Mouse (Mus musculus) limb, embryonic 10.5 days (tissue): ENCODE data around the gene Acadvl. TPM values are rescaled to one million over a fixed set of nuclear protein-coding genes. Genes with fewer than 3 reads are reported as not detected.

Source experiments
- DNase-seq: peaks from one replicate; pipeline ENCODE4 v3.0.0-alpha.2; 2017; ENCODE audit warnings: low spot score
- H3K27ac ChIP-seq: fragments of 300-500 bp; sonication (generic); 2 replicates; pipeline ENCODE4 v1.5.1; 2016; ENCODE audit warnings: mild to moderate bottlenecking
- H3K27me3 ChIP-seq: fragments of 300-500 bp; sonication (generic); 2 replicates; pipeline ENCODE4 v1.6.1; 2016; ENCODE audit warnings: low read depth, mild to moderate bottlenecking; ENCODE audit not compliant: poor library complexity, severe bottlenecking
- H3K36me3 ChIP-seq: fragments of 300-500 bp; sonication (generic); 2 replicates; pipeline ENCODE4 v1.6.1; 2016; ENCODE audit warnings: mild to moderate bottlenecking, moderate library complexity
- H3K4me1 ChIP-seq: fragments of 300-500 bp; sonication (generic); 2 replicates; pipeline ENCODE4 v1.6.1; 2016
- H3K4me3 ChIP-seq: fragments of 300-500 bp; sonication (generic); 2 replicates; pipeline ENCODE4 v1.5.1; 2016; ENCODE audit warnings: mild to moderate bottlenecking, moderate library complexity
- H3K9me3 ChIP-seq: fragments of 300-500 bp; sonication (generic); replicated peaks from 2 replicates; pipeline ENCODE4 v1.6.1; 2016; ENCODE audit warnings: mild to moderate bottlenecking
- WGBS: fragments of 180-500 bp; shearing (Covaris S2); methylation state at CpG from one replicate; pipeline ENCODE4 v1.1.7; 2016; 5-methylcytosine and 5-hydroxymethylcytosine counted together
- polyA plus RNA-seq: library from polyadenylated mRNA; unstranded; fragments of >200 nt; fragmentation: Nextera tagmentation; extraction: Ambion mirVana; gene quantifications from 2 replicates; pipeline ENCODE4 v1.2.1, GENCODE M21; 2016

The Acadvl gene
- polyA plus RNA-seq, 1 experiment from 2014 or later, result 52.1 TPM

DNA sequence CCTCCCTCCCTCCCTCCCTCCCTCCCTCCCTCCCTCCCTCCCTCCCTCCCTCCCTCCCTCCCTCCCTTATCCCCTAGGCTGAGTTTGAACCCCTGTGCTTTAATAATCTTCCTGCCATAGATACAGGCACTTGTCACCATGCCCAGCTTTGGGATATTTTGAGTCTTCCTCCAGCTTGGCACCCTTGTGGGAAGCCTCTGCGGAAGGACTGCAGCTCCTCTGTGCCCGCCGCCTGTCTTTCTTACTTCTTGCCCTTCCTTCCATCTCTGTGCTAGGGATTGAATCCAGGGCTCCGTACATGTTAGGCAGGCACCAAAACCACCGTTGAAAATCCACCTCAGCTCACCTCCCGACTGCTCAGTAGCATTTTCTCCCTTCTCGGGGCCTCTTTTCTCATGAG lies 25.0 kb upstream of the Acadvl start:
- 95% methylated on average over 7 of the region's 7 CpGs for WGBS
- no peak overlapping the region for H3K4me3 ChIP-seq
- 0 out of 2 replicates have a peak, but pooled peaks cover 6% of the 10 kb centered on the region for H3K4me1 ChIP-seq
- no peak for DNase-seq
- H3K27me3 ChIP-seq, result no peaks in the 10 kb centered on the region
- H3K9me3 ChIP-seq, result no peaks in the 10 kb centered on the region
- no peak overlapping the region for H3K27ac ChIP-seq
- peaks cover 92% of the 10 kb centered on the region for H3K36me3 ChIP-seq

DNA sequence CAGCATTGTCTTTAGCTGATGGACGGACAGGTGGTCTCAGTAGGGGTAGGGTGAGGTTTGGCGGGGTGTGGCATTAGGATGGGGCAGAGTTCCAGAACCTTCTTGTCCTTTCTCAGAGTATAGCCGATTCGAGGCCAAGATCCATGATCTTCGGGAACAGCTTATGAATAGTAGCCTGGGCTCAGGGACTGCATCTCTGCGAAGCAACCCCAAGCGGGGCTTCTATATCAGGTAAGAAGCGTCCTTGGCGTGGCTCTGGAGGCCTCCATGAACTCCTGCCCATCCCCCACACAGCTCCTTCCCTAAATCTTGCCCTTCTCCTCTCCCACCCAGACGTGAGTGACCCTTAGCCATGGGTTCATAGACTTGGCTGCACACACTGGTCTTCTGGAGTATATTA lies 24.4 kb upstream of the Acadvl start:
- WGBS, result 94% methylated on average over 10 of the region's 10 CpGs
- DNase-seq, result no peak
- H3K27ac ChIP-seq, result no peak overlapping the region
- no peak overlapping the region for H3K4me3 ChIP-seq
- no peaks in the 10 kb centered on the region for H3K27me3 ChIP-seq
- no peaks in the 10 kb centered on the region for H3K9me3 ChIP-seq
- H3K36me3 ChIP-seq, result peaks cover 93% of the 10 kb centered on the region
- 0 out of 2 replicates have a peak, but pooled peaks cover 3% of the 10 kb centered on the region for H3K4me1 ChIP-seq

DNA sequence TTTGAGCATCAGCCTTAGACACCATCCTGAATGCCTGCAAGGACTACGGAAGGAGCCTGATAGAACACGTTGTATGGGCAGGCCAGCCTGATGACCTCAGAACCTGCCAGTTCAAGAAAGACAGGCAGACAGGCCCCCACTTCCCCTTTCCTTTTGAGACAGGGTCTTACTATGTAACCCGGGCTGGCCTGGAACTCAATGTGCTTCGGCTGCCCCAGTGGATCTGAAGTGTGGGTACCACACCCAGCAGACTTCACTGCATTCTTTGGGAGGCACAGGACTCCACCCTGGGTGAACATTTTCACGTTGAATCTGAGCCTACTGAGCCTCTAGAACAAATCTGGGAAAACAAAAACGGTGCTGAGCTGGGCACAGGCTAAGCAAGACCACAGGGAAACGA lies 23.0 kb upstream of the Acadvl start:
- no peak for DNase-seq
- Histone ChIP-seq H3K36me3 (peaks cover 93% of the 10 kb centered on the region), H3K9me3 (no peaks in the 10 kb centered on the region), H3K27me3 (no peaks in the 10 kb centered on the region), H3K4me3 (no peak overlapping the region), H3K4me1 (0 out of 2 replicates have a peak, but pooled peaks cover 2% of the 10 kb centered on the region), H3K27ac (no peak overlapping the region)
- 77% methylated on average over 7 of the region's 7 CpGs for WGBS

DNA sequence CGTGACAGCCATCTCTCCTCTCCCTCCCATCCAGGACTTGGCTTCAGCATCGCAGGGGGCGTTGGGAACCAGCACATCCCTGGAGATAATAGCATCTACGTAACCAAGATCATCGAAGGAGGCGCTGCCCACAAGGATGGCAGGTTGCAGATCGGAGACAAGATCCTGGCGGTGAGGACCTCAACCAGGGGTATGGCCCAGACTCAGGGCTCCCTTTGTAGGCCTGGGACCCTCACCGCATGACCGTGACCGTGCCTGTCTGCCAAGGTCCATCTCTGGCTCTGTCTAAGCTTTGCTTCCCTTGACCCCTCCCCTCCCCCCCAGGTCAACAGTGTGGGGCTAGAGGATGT lies 16.1 kb upstream of the Acadvl start:
- Histone ChIP-seq H3K27ac (no peak overlapping the region), H3K4me1 (peaks cover 44% of the 10 kb centered on the region), H3K27me3 (no peaks in the 10 kb centered on the region), H3K36me3 (peaks cover 58% of the 10 kb centered on the region), H3K4me3 (no peak overlapping the region), H3K9me3 (no peaks in the 10 kb centered on the region)
- DNase-seq, result no peak
- 98% methylated on average over 11 of the region's 11 CpGs for WGBS

- Histone ChIP-seq H3K4me1 (peaks cover 49% of the 10 kb centered on the region), H3K9me3 (no peaks in the 10 kb centered on the region), H3K36me3 (peaks cover 55% of the 10 kb centered on the region), H3K4me3 (no peak overlapping the region), H3K27me3 (no peaks in the 10 kb centered on the region), H3K27ac (peak overlapping the region; percentile 81)
- no peak for DNase-seq
- 96% methylated on average over 28 of the region's 28 CpGs for WGBS
Observed at GRCm38 (mm10) chr11:70030651-70031320, 15.6 kb upstream of the Acadvl start.

DNA sequence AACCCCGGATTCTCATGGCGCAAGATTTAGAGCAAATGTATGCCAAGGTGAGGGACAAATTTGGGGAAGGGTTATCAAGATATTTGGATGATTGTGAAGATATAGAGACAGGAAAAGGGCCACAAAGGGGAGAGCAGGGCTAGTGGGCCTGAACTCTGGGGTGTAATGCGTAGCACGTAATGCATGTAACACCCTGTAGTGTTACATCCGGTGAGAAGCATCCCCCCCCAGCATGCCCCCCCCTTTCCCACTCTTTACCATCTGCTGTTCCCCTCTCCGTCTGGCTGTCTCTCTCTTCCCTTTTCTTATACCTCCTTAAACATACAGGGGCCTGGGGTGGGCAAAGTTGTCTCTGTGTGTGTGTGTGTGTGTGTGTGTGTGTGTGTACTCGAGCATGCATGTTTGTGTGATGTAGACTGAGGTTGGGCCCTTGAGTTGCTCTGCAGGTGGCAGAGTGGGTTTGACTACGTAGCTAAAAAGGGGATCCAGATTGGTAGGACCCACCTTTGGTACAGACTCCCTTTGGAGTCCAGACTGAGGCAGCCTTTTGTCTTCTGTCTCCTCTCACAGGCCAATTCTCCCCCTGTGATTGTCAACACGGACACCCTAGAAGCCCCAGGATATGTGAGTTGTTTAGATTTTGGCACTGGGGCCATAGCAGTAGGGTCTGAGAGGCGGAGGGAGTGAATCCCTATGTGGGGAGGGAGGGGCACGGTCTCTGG lies 14.8 kb upstream of the Acadvl start:
- Histone ChIP-seq H3K27ac (peak overlapping the region; percentile 81), H3K36me3 (peaks cover 49% of the 10 kb centered on the region), H3K4me3 (peak overlapping the region; percentile 51), H3K27me3 (no peaks in the 10 kb centered on the region), H3K4me1 (peaks cover 57% of the 10 kb centered on the region), H3K9me3 (no peaks in the 10 kb centered on the region)
- WGBS, result 45% methylated on average over 11 of the region's 11 CpGs
- no peak for DNase-seq

GRCm38 (mm10) chr11:70029130-70029801 lies 14.1 kb upstream of the Acadvl start:
- DNase-seq, result peak; percentile 91
- WGBS, result under 1% methylated on average over 20 of the region's 20 CpGs
- Histone ChIP-seq H3K4me3 (peak overlapping the region; percentile 51), H3K9me3 (no peaks in the 10 kb centered on the region), H3K36me3 (peaks cover 43% of the 10 kb centered on the region), H3K4me1 (peaks cover 61% of the 10 kb centered on the region), H3K27ac (peak overlapping the region; percentile 81), H3K27me3 (no peaks in the 10 kb centered on the region)

GRCm38 (mm10) chr11:70028401-70029129 lies 13.4 kb upstream of the Acadvl start:
- WGBS, result 33% methylated on average over 12 of the region's 12 CpGs
- H3K27ac ChIP-seq, result peak overlapping the region; percentile 81
- H3K4me3 ChIP-seq, result peak overlapping the region; percentile 51
- peaks cover 68% of the 10 kb centered on the region for H3K4me1 ChIP-seq
- peaks cover 36% of the 10 kb centered on the region for H3K36me3 ChIP-seq
- H3K27me3 ChIP-seq, result no peaks in the 10 kb centered on the region
- no peaks in the 10 kb centered on the region for H3K9me3 ChIP-seq
- no peak for DNase-seq

GRCm38 (mm10) chr11:70027397-70027796 lies 12.2 kb upstream of the Acadvl start:
- Histone ChIP-seq H3K9me3 (no peaks in the 10 kb centered on the region), H3K36me3 (peaks cover 24% of the 10 kb centered on the region), H3K4me1 (peaks cover 80% of the 10 kb centered on the region), H3K27me3 (no peaks in the 10 kb centered on the region), H3K27ac (peak overlapping the region; percentile 81), H3K4me3 (peak overlapping the region; percentile 46)
- 24% methylated on average over 8 of the region's 9 CpGs for WGBS
- peak; percentile 38 for DNase-seq

DNA sequence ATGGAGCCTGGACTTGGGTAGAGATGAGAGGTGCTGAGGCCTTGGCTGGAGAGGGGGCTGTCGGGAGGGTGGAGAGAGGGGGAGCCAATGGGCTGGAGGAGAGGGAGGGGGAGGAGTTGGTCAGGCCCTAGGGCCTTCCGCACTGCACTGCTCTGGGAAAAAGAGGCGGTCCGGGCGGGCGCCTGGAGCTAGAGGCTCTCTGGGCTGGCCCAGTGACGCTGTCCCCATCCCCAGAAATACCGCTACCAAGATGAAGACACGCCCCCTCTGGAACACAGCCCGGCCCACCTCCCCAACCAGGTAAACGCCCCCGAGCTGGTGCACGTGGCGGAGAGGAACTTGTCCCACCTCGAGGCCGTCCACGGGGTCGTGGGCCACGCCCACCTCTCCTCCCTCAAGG lies 11.5 kb upstream of the Acadvl start:
- peak overlapping the region; percentile 81 for H3K27ac ChIP-seq
- WGBS, result under 1% methylated on average over 19 of the region's 19 CpGs
- no peaks in the 10 kb centered on the region for H3K9me3 ChIP-seq
- H3K4me1 ChIP-seq, result peaks cover 85% of the 10 kb centered on the region
- peaks cover 17% of the 10 kb centered on the region for H3K36me3 ChIP-seq
- no peaks in the 10 kb centered on the region for H3K27me3 ChIP-seq
- DNase-seq, result peak; percentile 75
- H3K4me3 ChIP-seq, result peak overlapping the region; percentile 46

DNA sequence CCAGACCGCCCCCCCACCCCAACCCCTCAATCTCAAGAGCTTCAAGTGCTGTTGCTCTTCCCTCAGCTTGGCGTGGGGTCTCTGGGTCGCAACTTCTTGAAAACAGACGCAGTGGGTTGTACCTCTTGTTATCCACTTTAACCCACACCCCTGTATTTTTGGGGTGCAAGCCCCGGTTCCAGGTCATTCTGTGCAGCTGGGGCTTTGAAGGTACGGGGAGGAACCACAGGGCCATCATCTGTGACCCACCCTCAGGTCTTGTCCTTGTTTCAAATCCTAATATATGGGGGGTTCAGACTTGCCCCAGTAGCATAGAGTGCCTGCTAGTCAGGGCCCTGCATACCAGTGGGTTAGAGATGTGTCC lies 8.9 kb upstream of the Acadvl start:
- DNase-seq, result no peak
- Histone ChIP-seq H3K27me3 (no peaks in the 10 kb centered on the region), H3K4me3 (peak overlapping the region; percentile 53), H3K4me1 (peaks cover 95% of the 10 kb centered on the region), H3K9me3 (no peaks in the 10 kb centered on the region), H3K36me3 (no peaks in the 10 kb centered on the region), H3K27ac (peak overlapping the region; percentile 63)
- WGBS, result 18% methylated on average over 6 of the region's 6 CpGs

GRCm38 (mm10) chr11:70023481-70024150 lies 8.4 kb upstream of the Acadvl start:
- peak overlapping the region; percentile 63 for H3K27ac ChIP-seq
- no peaks in the 10 kb centered on the region for H3K27me3 ChIP-seq
- peak; percentile 73 for DNase-seq
- peak overlapping the region; percentile 53 for H3K4me3 ChIP-seq
- H3K9me3 ChIP-seq, result no peaks in the 10 kb centered on the region
- H3K4me1 ChIP-seq, result peaks cover 95% of the 10 kb centered on the region
- no peaks in the 10 kb centered on the region for H3K36me3 ChIP-seq
- WGBS, result 7% methylated on average over 21 of the region's 29 CpGs
